Mouse (Mus musculus): Measurements from ENCODE around the gene Mmrn2.
A peak's percentile ranks its signal among the peaks of the same experiment; 100 is the strongest.
"Not testable (repeated sequence)": the region's sequence is repeated elsewhere in the genome, so short reads cannot be mapped to it uniquely, and the experiment has no call there.

Gene Mmrn2

DNA sequence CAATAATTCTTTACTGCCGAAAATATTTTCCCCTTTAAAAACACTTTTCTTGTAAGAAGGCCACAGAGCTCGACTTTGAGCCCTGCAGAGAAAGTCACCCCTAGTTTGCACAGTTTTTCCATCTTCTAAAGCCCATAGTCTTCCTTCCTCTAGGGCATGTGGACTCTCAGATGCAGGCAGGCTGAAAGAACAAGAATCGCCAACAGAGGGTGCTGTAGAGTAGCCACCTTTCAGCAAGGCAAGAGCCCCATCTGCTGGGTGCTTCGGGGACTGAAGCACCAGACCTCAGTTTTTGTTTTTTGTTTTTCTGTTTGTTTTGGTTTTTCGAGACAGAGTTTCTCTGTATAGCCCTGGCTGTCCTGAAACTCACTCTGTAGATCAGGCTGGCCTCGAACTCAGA, 25.9 kb downstream of the Mmrn2 start:
- no peak for DNase-seq (ENCODE audit: low read depth, low spot score)

- DNase-seq (ENCODE audit: low read depth, low spot score): no peak
These were observed 27.6 kb downstream of the Mmrn2 start for GRCm38 (mm10) chr14:34402871-34403270.

GRCm38 (mm10) chr14:34403424-34403823, 28.2 kb downstream of the Mmrn2 start:
- DNase-seq (ENCODE audit: low read depth, low spot score): no peak

GRCm38 (mm10) chr14:34410716-34411115, 35.5 kb downstream of the Mmrn2 start:
- DNase-seq (ENCODE audit: low read depth, low spot score): no peak

GRCm38 (mm10) chr14:34412164-34412896, 37.1 kb downstream of the Mmrn2 start:
- peak; percentile 14 for DNase-seq (ENCODE audit: low read depth, low spot score)

GRCm38 (mm10) chr14:34416946-34417345, 41.7 kb downstream of the Mmrn2 start:
- DNase-seq (ENCODE audit: low read depth, low spot score): not testable (repeated sequence)

GRCm38 (mm10) chr14:34417501-34417900, 42.2 kb downstream of the Mmrn2 start:
- no peak for DNase-seq (ENCODE audit: low read depth, low spot score)

- DNase-seq (ENCODE audit: low read depth, low spot score): no peak
These were observed 45.8 kb downstream of the Mmrn2 start for GRCm38 (mm10) chr14:34421078-34421477.

- DNase-seq (ENCODE audit: low read depth, low spot score): no peak
These were observed 53.0 kb downstream of the Mmrn2 start for GRCm38 (mm10) chr14:34428274-34428673.

- no peak for DNase-seq (ENCODE audit: low read depth, low spot score)
These were observed 53.8 kb downstream of the Mmrn2 start for GRCm38 (mm10) chr14:34429069-34429468.

DNA sequence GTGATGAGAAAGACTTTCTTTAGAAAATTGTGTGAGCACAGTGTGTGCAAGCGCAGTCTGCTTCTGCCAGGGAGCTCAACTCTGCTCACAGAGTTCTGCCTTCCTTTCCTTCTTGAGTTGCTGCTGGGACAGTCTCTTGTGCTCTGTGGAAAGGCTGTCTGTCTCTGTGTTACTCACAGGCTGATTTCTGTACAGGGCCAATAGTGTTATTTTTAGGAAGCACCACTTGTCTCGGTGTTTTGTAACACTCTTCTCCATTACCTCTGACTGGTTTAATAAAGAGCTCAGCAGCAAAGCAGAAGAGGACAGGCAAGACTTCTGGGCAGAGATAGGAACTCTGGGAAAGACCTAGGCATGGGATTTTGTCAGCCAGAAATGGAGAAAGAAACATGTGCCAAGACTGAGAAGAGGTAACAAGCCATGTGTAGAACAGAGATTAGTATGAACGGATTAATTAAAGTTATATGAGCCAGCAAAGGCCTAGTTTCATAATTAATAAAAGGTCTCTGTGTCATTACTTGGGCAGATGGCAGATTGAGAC, 65.3 kb downstream of the Mmrn2 start:
- DNase-seq (ENCODE audit: low read depth, low spot score): no peak

DNA sequence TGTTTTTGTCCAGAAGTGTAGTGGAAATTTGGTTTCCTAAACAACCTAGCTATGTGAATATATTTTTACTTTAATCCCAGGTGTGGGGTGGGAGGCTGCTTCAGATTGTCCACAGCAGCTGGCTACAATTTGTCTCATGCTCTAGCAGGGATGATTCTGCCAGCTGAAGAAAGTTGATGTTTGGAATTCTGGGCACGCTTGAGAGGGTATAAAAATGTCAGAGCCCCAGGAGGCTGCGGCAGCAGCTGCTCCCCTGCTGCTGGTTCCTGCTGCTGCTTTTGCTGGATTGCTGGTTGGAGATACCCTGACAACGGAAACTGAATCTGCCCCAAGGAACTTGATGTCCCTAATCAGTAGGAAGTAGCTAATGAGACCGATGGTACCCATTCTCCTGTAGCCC, 67.3 kb downstream of the Mmrn2 start:
- no peak for DNase-seq (ENCODE audit: low read depth, low spot score)

DNA sequence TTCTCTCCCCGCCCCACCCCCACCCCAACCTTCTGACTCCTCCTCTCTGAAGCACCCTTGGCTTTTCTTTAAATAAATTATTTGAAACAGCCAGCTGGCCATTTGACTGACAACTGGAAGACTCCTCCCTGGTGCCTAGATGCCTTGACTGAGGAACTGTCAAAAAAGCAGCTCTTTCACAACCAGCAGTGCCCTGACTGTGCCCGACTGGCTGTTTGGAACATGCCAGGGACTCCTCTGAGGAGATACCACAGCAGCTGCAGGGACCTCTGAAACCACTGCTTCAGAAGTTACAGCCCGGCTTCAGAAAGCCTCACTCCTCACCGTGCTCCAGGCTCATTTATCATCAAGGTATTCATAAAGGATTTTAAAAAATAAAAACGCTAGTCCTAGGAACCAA, 69.1 kb downstream of the Mmrn2 start:
- no peak for DNase-seq (ENCODE audit: low read depth, low spot score)

GRCm38 (mm10) chr14:34444924-34445323, 69.7 kb downstream of the Mmrn2 start:
- DNase-seq (ENCODE audit: low read depth, low spot score): no peak

GRCm38 (mm10) chr14:34445348-34445747, 70.1 kb downstream of the Mmrn2 start:
- no peak for DNase-seq (ENCODE audit: low read depth, low spot score)

GRCm38 (mm10) chr14:34446624-34447023, 71.4 kb downstream of the Mmrn2 start:
- DNase-seq (ENCODE audit: low read depth, low spot score): no peak

DNA sequence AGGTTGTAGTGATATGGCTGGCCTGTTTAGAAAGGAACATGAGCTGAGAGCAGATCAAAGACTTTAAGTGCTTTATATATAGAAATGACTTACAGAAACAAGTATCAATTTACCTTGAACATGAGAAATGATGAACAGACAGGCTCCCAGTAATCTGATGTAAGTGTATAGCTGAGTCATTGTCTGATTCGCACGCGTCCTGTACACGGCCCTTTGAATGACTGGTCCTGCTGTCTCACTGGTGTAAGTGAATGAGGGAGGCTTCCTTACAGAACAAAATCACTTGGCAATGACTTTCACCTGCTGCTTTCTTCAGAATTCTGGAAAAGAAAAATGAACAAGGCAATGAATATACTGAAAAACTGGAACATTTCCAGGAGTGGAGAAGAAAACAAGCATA, 72.4 kb downstream of the Mmrn2 start:
- DNase-seq (ENCODE audit: low read depth, low spot score): no peak

DNA sequence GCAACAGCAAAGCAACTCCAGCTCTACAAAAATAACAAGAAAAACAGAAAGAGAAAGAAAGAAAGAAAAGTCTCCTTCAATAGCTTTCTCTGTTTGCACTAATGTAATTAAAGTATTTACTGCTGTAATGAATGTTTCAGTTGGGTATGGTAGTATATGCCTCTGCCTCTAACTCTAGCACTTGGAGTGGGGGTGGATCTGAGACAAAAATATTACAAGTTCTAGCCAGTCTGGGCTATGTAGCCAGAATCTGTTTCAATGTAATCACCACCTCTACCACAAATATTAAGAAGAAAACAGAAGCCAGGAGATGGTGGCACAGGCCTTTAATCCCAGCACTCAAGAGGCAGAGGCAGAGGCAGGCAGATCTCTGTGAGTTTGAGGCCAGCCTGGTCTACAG, 73.1 kb downstream of the Mmrn2 start:
- no peak for DNase-seq (ENCODE audit: low read depth, low spot score)

DNA sequence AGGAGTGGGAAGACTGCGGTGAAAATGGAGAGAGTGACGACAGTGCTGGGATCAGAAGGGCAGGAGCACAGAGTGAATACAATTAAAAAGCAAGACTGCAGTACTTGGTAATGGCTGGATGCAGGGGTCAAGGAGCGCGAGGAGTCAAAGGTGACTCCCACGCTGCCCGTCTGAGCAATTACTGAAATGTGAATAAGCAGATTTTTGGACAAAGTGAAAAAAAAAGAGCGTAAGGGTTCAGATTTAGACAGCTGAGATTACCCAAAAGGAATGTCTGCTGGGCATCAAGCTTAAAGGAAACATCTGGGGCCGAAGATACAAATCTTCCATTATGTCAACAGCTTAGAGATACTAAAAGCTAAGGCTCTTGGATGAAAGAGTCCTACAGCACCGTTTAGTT, 74.5 kb downstream of the Mmrn2 start:
- DNase-seq (ENCODE audit: low read depth, low spot score): no peak

DNA sequence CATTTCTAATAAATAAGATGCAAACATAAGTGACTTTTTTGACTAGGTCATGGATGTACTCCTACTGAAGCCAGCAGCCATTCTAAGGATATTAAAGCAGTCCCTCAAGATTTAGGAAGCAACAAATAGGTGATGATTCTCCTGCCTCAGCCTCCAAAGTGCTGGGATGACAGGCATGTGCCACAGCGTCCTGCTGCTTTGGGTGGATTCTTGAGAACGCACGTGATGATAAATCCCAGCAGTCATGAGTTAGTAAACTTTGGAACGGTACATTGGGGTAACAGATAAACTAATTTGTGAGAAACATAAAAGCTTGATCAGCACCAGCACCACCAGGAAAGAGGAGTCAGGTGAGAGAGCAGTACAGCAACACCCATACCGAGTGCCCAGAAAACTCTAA, 75.2 kb downstream of the Mmrn2 start:
- DNase-seq (ENCODE audit: low read depth, low spot score): no peak

GRCm38 (mm10) chr14:34451872-34452271, 76.6 kb downstream of the Mmrn2 start:
- DNase-seq (ENCODE audit: low read depth, low spot score): no peak

- DNase-seq (ENCODE audit: low read depth, low spot score): no peak
These were observed 78.4 kb downstream of the Mmrn2 start for GRCm38 (mm10) chr14:34453648-34454047.

All from brain, embryonic 18.5 days (tissue).